Mouse (Mus musculus): ENCODE data around the gene Kl.

Gene Kl

DNA sequence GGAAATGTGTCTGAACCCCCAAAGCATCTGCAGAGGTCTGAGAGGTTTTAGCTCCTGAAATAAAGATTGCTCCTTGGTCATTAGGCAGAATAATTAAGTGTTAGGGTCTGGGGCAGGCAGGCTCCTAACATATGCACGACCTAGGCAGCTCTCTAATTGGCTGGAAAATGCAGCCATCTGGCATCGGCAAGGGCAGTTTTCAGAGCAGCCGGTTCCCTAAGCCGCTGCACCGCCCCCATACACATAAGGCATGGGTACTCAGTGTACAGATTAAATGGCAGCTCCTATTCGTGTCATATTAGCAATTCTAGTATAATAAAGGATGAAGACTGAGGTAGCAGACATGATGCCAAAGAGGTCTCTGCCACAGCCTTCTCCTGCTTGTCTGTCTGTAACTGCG is 74.8 kb downstream of the Kl start:
- no peak for DNase-seq (ENCODE audit: low spot score in 2 of 2)

DNA sequence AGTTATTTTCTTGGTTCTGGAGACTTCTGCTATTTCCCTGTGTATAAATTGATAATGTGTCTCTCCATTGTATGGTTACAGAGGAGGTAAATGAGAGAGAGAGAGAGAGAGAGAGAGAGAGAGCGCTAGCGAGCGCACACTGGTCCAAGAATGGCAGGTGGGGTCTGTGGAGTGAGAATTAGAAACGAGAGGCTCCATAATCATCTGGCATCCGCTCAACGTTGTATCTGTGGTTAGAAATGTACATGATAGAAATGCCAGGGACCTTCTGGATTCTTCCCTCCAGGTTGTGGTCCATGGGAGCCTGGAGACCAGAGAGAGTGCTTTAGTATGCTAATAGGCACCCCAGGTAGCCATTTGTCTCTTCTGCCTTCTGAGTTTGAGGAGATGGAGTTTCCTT is 76.5 kb downstream of the Kl start:
- DNase-seq (ENCODE audit: low spot score in 2 of 2) = no peak

DNA sequence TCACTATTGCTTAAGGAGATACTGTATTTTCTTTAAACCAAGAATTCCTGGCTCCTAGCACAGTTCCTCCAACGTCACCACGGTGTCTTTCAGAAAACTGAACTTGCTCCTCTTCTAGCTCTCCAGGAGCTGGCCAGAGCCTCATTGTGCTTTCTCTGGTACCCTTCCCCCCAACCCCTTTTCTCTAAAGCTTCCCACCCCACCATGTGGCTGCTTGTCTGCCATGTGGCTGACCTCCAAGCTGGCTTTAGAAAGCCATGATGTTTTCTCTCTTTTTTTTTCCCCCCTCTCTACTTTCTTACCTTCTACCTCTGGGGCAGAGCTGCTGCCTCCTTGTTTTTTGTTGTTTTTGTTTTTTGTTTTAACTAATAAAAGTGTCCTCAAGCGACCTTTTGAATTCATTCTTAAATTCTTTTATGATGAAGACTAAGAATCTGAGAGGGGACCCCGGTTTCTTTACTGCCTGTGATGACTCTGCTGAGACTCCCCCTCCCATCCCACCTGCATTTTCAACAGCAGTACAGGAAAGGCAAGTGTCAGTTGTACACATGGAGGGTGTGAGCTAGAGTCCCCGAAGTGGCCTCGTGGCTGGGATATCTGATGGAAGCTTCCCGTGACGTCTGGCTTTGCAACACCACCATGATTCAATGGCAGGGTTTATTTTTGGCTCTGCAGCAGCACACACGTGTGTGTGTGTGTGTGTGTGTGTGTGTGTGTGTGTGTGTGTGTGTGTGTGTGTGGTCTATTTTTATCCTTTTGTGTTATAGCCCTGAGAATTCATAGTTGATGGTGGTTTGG is 82.5 kb downstream of the Kl start:
- no peak for DNase-seq (ENCODE audit: low spot score in 2 of 2)

DNA sequence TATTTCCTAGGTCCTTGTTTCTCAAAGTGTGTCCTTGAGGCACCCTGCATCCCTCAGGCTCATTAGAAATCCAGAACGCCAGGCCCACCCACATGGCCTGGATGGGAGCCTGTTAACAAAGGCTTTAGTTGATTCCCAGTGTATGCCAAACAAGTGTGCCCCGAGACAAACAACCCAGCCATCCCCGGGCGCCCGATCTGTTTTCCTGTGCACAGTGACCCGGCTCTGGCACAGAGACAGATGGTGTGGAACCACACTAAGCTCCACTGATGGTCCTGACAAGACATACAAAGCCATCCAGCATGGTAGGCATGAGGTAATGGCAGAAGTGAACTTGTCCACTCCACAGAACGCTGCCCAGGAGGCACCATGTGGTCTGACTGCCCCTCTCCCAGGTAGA is 85.5 kb downstream of the Kl start:
- DNase-seq (ENCODE audit: low spot score in 2 of 2) = no peak

DNA sequence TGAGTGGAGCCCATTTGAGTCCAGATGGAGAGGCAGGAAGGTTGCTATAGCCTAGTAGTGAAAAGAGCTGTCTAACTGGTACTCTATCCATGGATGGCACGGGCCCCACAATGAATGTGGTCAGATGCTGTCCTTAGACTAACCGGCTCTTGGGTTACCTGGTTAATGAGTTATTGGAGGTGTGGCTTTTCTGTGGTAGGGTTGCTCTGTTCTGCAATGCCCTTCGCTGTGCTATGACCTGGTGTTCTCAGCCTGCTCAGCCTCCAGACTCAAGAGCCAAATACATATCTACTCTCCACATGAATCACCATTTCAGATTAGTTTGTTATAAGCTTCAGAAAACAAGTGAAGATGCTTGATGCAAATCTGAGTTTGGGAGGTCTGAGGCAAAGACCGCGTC is 90.5 kb downstream of the Kl start:
- DNase-seq (ENCODE audit: low spot score in 2 of 2) = no peak
